Mouse (Mus musculus) hindbrain, embryonic 10.5 days (tissue): Measurements from ENCODE around the gene Hand2. TPM values are rescaled to one million over a fixed set of nuclear protein-coding genes. Genes with fewer than 3 reads are reported as not detected.

Source experiments
- DNase-seq: peaks from one replicate; pipeline ENCODE4 v3.0.0-alpha.2; 2017; ENCODE audit warnings: low spot score
- H3K27ac ChIP-seq: fragments of 300-500 bp; sonication (generic); 2 replicates; pipeline ENCODE4 v1.5.1; 2016; ENCODE audit warnings: mild to moderate bottlenecking, moderate library complexity
- H3K27me3 ChIP-seq: fragments of 300-500 bp; sonication (generic); 2 replicates; pipeline ENCODE4 v1.6.1; 2016; ENCODE audit warnings: mild to moderate bottlenecking; ENCODE audit not compliant: poor library complexity, insufficient read depth, severe bottlenecking
- H3K36me3 ChIP-seq: fragments of 300-500 bp; sonication (generic); 2 replicates; pipeline ENCODE4 v1.6.1; 2016; ENCODE audit warnings: mild to moderate bottlenecking, moderate library complexity
- H3K4me1 ChIP-seq: fragments of 300-500 bp; sonication (generic); replicated peaks from 2 replicates; pipeline ENCODE4 v1.6.1; 2016; ENCODE audit warnings: mild to moderate bottlenecking
- H3K4me3 ChIP-seq: fragments of 300-500 bp; sonication (generic); 2 replicates; pipeline ENCODE4 v1.5.1; 2016; ENCODE audit warnings: mild to moderate bottlenecking, moderate library complexity
- H3K9me3 ChIP-seq: fragments of 300-500 bp; sonication (generic); 2 replicates; pipeline ENCODE4 v1.6.1; 2016; ENCODE audit warnings: mild to moderate bottlenecking, moderate library complexity
- WGBS: fragments of 180-500 bp; shearing (Covaris S2); methylation state at CpG from one replicate; pipeline ENCODE4 v1.1.7; 2016; 5-methylcytosine and 5-hydroxymethylcytosine counted together
- polyA plus RNA-seq: library from polyadenylated mRNA; unstranded; fragments of >200 nt; fragmentation: Nextera tagmentation; extraction: Ambion mirVana; gene quantifications from 2 replicates; pipeline ENCODE4 v1.2.1, GENCODE M21; 2016

Hand2 gene
- polyA plus RNA-seq, 1 experiment from 2014 or later, result not detected

DNA sequence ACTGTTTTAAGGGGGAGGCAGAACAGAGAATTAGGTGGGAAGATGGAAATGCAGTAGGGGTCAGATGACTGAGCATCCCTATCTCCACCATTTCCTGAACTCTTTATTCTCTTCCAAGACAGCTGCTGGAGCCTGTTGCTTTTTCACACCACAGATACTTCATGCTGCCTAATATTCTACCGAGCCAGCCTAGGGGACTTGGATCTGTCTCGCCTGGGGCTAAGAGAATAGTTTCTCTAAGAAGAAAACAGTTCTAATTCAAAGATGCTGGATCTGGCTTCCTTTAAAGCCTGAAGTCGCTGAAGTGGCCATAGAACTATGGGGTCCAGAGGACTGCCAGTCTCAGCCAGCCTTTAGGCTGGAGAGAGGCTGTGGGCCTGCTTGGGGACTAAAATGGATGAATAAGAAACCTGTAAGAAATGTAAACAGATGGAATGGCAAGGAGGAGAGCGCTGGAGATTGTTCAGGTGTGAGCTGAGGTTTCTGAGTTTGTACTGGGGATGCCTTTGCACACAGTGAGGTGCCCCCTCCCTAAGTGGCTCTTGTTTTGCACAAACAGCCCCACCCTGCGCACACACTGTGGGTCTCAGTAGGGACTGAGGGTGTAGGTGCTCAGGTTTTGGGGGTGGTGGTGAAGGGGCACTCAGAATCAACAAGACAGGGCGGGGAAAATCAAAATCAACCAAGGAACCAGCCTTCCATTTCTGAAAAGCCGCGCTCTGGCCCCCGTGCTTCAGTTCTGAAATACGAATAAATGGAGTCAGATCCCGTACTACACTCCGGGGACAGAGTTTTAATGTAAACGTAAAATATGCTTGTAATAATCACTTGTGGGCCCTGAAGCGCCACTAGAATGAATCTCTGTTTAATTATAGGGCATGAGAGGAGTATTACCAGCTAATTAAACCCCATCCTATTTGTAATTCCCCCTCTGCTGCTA is 19.2 kb downstream of the Hand2 start:
- peak; percentile 36 for DNase-seq

GRCm38 (mm10) chr8:57340840-57341540 is 20.2 kb downstream of the Hand2 start:
- no peak overlapping the region for H3K27ac ChIP-seq
- peak overlapping the region; percentile 40 for H3K4me3 ChIP-seq
- H3K27me3 ChIP-seq, result peaks cover 100% of the 10 kb centered on the region
- H3K36me3 ChIP-seq, result no peaks in the 10 kb centered on the region
- under 1% methylated on average over 41 of the region's 41 CpGs for WGBS
- DNase-seq, result peak; percentile 59
- no peaks in the 10 kb centered on the region for H3K9me3 ChIP-seq
- H3K4me1 ChIP-seq, result peaks cover 6% of the 10 kb centered on the region

More for the DNA sequence above, 19.2 kb downstream of the Hand2 start:
- peaks cover 6% of the 10 kb centered on the region for H3K4me1 ChIP-seq
- WGBS, result 2% methylated on average over 14 of the region's 14 CpGs
- peaks cover 100% of the 10 kb centered on the region for H3K27me3 ChIP-seq
- no peak overlapping the region for H3K4me3 ChIP-seq
- no peaks in the 10 kb centered on the region for H3K9me3 ChIP-seq
- no peak overlapping the region for H3K27ac ChIP-seq
- H3K36me3 ChIP-seq, result no peaks in the 10 kb centered on the region

DNA sequence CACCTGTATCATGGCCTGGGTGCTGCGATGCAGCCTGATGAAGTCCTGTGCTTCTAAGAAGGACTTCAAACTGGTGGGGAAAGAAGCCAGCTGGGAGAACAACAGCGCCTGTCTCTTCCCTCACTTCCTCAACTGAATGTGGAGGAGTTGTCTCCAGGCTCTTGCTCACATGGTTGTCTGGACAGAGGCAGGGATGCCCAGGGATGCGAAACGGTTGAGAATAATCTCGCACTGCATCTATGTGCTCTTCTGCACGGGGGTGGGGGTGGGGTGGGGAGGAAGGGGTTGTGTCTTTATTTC is 20.7 kb downstream of the Hand2 start:
- H3K36me3 ChIP-seq, result no peaks in the 10 kb centered on the region
- DNase-seq, result peak; percentile 27
- no peak overlapping the region for H3K27ac ChIP-seq
- no peaks in the 10 kb centered on the region for H3K9me3 ChIP-seq
- peaks cover 100% of the 10 kb centered on the region for H3K27me3 ChIP-seq
- peaks cover 6% of the 10 kb centered on the region for H3K4me1 ChIP-seq
- under 1% methylated on average over 6 of the region's 6 CpGs for WGBS
- H3K4me3 ChIP-seq, result no peak overlapping the region

GRCm38 (mm10) chr8:57342386-57343090 is 21.8 kb downstream of the Hand2 start:
- WGBS, result 2% methylated on average over 12 of the region's 12 CpGs
- Histone ChIP-seq H3K9me3 (no peaks in the 10 kb centered on the region), H3K27ac (no peak overlapping the region), H3K36me3 (no peaks in the 10 kb centered on the region), H3K4me3 (no peak overlapping the region), H3K27me3 (peaks cover 100% of the 10 kb centered on the region), H3K4me1 (peaks cover 6% of the 10 kb centered on the region)
- peak; percentile 26 for DNase-seq

DNA sequence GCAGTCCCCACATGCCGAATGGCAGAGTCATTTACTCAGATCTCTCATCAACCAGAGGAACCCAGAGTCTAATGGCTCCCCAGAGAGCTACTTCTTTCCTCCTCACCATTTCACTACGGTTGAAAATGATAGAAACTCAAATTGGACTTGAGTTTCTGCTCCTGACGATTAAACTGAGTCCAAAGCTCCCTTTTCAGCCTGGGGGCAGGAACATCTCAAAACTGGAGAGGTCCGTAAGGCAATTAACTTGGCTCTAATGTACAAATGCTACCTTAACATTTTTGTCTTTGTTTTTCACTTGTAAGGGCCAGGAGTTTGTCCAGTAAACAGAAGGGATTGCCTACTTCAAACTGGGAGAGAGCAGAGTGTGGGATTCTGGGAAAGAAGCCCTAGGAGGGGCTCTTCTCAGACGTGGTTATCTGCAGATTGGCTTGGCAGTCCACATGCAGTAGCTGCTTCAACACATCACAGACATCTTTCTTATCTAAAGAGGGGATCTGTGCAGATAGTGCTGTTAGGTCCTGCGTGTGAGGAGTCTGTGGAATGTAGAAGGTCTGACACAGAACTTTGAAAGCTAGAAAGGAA is 23.0 kb downstream of the Hand2 start:
- Histone ChIP-seq H3K27ac (no peak overlapping the region), H3K4me3 (no peak overlapping the region), H3K27me3 (peaks cover 100% of the 10 kb centered on the region), H3K36me3 (no peaks in the 10 kb centered on the region), H3K9me3 (no peaks in the 10 kb centered on the region), H3K4me1 (peaks cover 6% of the 10 kb centered on the region)
- WGBS, result 3% methylated on average over 6 of the region's 6 CpGs
- DNase-seq, result no peak

DNA sequence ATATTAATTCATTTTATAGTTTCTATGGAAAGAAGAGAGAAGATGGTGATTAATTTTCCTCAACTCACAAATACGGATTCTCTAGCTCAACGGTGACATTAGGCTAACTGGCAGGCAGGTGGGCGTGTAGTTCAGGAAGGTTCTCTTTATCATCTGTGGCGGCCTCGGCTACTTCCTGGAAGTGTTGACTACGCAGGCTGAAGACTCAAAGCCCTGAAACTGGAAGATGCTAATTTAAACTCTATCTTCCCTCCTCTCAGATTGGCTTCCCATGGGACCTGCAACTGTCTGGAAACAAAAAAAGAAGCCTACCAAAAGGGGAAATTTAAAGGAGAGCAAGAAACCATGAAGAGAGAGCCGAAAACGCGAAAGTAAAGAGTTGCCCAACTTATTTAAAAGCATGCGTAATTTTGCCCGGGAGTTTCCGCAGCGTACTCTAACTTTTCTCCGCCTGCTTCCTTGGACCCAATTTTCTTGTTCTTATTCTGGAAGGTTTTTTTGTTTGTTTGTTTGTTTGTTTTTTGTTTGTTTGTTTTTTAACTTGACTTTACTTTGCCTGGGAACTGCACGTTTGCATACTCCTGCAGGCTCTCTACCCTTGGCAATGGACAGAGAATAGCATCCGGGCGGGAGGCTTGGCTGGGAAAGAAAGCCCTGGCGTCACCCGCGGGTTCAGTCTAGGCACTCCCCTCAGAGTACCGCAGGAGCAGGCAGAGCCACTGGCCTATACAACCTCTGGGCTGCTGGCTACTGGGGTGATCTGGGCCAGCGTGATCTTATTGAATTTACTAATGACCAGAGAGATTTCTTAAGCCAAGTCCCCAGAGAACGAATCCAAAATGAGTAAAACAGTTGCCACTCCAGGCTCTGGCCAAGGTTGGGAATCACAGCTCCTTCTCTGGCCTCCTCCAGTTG is 24.4 kb downstream of the Hand2 start:
- no peaks in the 10 kb centered on the region for H3K36me3 ChIP-seq
- H3K9me3 ChIP-seq, result no peaks in the 10 kb centered on the region
- H3K27ac ChIP-seq, result no peak overlapping the region
- H3K4me1 ChIP-seq, result peaks cover 6% of the 10 kb centered on the region
- H3K4me3 ChIP-seq, result no peak overlapping the region
- DNase-seq, result peak; percentile 48
- 1% methylated on average over 23 of the region's 23 CpGs for WGBS
- peaks cover 100% of the 10 kb centered on the region for H3K27me3 ChIP-seq

- 3% methylated on average over 7 of the region's 7 CpGs for WGBS
- no peaks in the 10 kb centered on the region for H3K4me1 ChIP-seq
- H3K9me3 ChIP-seq, result no peaks in the 10 kb centered on the region
- H3K4me3 ChIP-seq, result no peak overlapping the region
- no peaks in the 10 kb centered on the region for H3K36me3 ChIP-seq
- no peak overlapping the region for H3K27ac ChIP-seq
- peaks cover 100% of the 10 kb centered on the region for H3K27me3 ChIP-seq
- no peak for DNase-seq
These were observed 25.6 kb downstream of the Hand2 start for GRCm38 (mm10) chr8:57346371-57346770.

GRCm38 (mm10) chr8:57347141-57347540 is 26.4 kb downstream of the Hand2 start:
- H3K27me3 ChIP-seq, result peaks cover 100% of the 10 kb centered on the region
- no peak overlapping the region for H3K4me3 ChIP-seq
- no peaks in the 10 kb centered on the region for H3K36me3 ChIP-seq
- no peaks in the 10 kb centered on the region for H3K4me1 ChIP-seq
- H3K27ac ChIP-seq, result no peak overlapping the region
- no peaks in the 10 kb centered on the region for H3K9me3 ChIP-seq
- DNase-seq, result no peak
- 11% methylated on average over 5 of the region's 5 CpGs for WGBS

- H3K4me1 ChIP-seq, result peaks cover 1% of the 10 kb centered on the region; the same call in 1 of the 2 replicates
- no peak for DNase-seq
- no peaks in the 10 kb centered on the region for H3K36me3 ChIP-seq
- WGBS, result 9% methylated on average over 4 of the region's 4 CpGs
- no peak overlapping the region for H3K4me3 ChIP-seq
- H3K27me3 ChIP-seq, result peaks cover 100% of the 10 kb centered on the region
- no peaks in the 10 kb centered on the region for H3K9me3 ChIP-seq
- no peak overlapping the region for H3K27ac ChIP-seq
These were observed 27.5 kb downstream of the Hand2 start for GRCm38 (mm10) chr8:57348251-57348650.

GRCm38 (mm10) chr8:57348866-57349520 is 28.2 kb downstream of the Hand2 start:
- Histone ChIP-seq H3K4me1 (peaks cover 9% of the 10 kb centered on the region; the same call in 1 of the 2 replicates), H3K27me3 (peaks cover 100% of the 10 kb centered on the region), H3K9me3 (no peaks in the 10 kb centered on the region), H3K36me3 (no peaks in the 10 kb centered on the region), H3K4me3 (no peak overlapping the region), H3K27ac (no peak overlapping the region)
- DNase-seq, result peak; percentile 25
- 1% methylated on average over 23 of the region's 23 CpGs for WGBS

DNA sequence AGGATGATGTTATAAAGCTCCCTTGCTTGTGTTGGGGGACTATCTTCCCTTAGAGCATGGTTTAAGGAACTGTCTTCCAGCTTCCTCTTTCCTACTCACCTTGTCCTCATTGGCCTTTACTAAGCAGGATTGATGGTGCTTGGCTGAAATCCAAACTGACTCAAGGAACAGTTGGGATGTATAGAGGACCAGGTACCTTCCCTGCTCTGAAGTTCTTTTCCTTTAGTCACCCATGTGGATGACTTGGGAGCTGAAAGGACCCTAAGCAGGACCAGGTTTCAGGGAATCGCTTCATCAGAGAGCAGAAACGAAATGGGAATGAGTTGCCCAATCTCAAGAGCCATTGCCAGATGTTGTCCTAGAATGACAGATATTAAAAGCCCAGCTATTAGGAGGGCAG is 31.1 kb downstream of the Hand2 start:
- no peak for DNase-seq
- H3K4me1 ChIP-seq, result peaks cover 10% of the 10 kb centered on the region; the same call in 1 of the 2 replicates
- H3K27me3 ChIP-seq, result peaks cover 96% of the 10 kb centered on the region
- no peak overlapping the region for H3K4me3 ChIP-seq
- no peaks in the 10 kb centered on the region for H3K9me3 ChIP-seq
- WGBS, result 31% methylated on average over 2 of the region's 2 CpGs
- H3K27ac ChIP-seq, result no peak overlapping the region
- H3K36me3 ChIP-seq, result no peaks in the 10 kb centered on the region
